In the genomic region with DNA sequence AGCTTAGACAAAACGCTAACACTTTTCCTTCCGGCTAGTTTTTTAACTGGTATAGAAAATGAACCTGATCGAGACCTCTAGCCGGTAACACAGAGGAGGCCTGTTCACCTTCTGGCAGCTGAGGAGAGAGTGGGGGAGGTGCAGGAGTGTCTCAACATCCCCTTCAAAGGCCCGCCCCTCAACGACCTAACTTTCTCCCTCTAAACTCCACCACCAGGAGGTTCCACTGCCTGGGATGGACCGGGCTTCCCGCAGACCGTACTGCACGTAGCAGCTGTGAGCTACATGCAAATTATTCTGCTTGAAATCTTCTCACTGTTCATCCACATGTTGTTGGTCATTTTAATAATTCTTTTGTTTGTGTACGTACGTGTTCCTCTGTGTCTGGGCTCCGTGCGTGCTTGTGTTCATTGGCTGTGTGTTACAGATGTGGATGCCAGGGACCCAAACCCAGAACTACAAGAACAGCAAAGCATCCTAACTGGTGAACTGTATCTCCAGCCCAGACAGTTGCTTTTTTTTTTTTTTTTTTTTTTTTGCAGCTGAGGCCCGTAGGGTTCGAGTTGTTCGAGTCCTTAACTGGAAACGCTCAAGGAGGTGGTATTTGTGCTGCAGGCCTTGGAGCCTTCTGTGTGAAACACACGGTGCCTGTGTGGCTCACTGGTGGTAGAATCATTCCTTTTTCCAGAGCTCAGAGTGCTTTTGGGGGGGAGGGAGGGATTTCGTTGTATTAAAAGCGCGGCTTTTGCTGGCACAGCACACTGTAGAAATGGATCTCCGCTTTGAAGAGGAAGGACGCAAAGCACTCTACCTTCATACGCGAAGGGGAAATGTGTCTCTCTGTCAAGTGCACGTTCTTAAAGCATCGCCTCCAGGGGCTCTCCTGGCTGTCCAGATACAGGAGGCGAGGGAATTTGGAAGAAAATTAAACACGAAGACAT, we compare ENCODE assay signal across 9 mouse cellular contexts. TPM values are rescaled to one million over a fixed set of nuclear protein-coding genes. Genes with fewer than 3 reads are reported as not detected.
DNase-seq lines count a peak whose midpoint lies in the region; ATAC-seq and TF ChIP-seq lines count a peak whose summit lies in the region.
"Had no signal": no experiment of that assay in that cellular context is flagged by ENCODE, and none has a peak within 500 bp of the region (broad histone marks: within the 10 kb centered on the region; RNA-seq: fewer than 3 reads in every experiment).

No protein-coding gene starts in this region.

- H3K9ac ChIP-seq in liver, embryonic 14.5 days (replicated peaks) = 0 out of 2 replicates have a peak overlapping the region, but pooled peaks have one; percentile 5
- peak overlapping the region; percentile 6 for H3K9ac ChIP-seq in neural tube, embryonic 11.5 days (ENCODE audit: low read length)

- no peak for TF ChIP-seq EP300 in liver, embryonic 14.5 days (IDR thresholded peaks at IDR 0.05; ENCODE audit: low read depth)

- intact Hi-C loops in left cerebral cortex, postnatal 25 days (cut with DNase I) = loop anchor here (2.0 kb wide), 1 partner anchor 157 kb away; no protein-coding TSS in a partner anchor

- peaks cover 20% of the 10 kb centered on the region for H3K27me3 ChIP-seq in hindbrain, embryonic 10.5 days (ENCODE audit: insufficient read depth, poor library complexity, severe bottlenecking)
- no peaks in the 10 kb centered on the region for H3K27me3 ChIP-seq in liver, embryonic 14.5 days (ENCODE audit: control insufficient read depth, insufficient read depth, low read length)
- no peaks in the 10 kb centered on the region for H3K27me3 ChIP-seq in neural tube, embryonic 11.5 days (ENCODE audit: control insufficient read depth, insufficient read depth, low read length)

- H3K9me3 ChIP-seq in hindbrain, embryonic 10.5 days = peaks cover 7% of the 10 kb centered on the region; the same call in 1 of the 2 replicates
- H3K9me3 ChIP-seq in liver, embryonic 14.5 days (ENCODE audit: control insufficient read depth, low read length) = no peaks in the 10 kb centered on the region
- peaks cover 2% of the 10 kb centered on the region; the same call in 1 of the 2 replicates for H3K9me3 ChIP-seq in neural tube, embryonic 11.5 days (ENCODE audit: control insufficient read depth, low read length)

- WGBS in hindbrain, embryonic 10.5 days = 3% methylated on average over 30 of the region's 30 CpGs
- 15% methylated on average over 30 of the region's 30 CpGs for WGBS in liver, embryonic 14.5 days (ENCODE audit: insufficient replicate concordance)
- 4% methylated on average over 30 of the region's 30 CpGs for WGBS in neural tube, embryonic 11.5 days

- peaks cover 4% of the 10 kb centered on the region; the same call in 1 of the 2 replicates for H3K36me3 ChIP-seq in hindbrain, embryonic 10.5 days
- no peaks in the 10 kb centered on the region for H3K36me3 ChIP-seq in liver, embryonic 14.5 days (replicated peaks; ENCODE audit: control insufficient read depth, insufficient read depth, low read depth)
- H3K36me3 ChIP-seq in neural tube, embryonic 11.5 days (ENCODE audit: control insufficient read depth, insufficient read depth, low read length) = no peaks in the 10 kb centered on the region

- peak overlapping the region; percentile 48 for H3K4me2 ChIP-seq in liver, embryonic 14.5 days (ENCODE audit: low read depth)
- H3K4me2 ChIP-seq in neural tube, embryonic 11.5 days (ENCODE audit: low read depth) = peak overlapping the region; percentile 41

- DNase-seq in layer of hippocampus, adult 11-12 months (ENCODE audit: low spot score) = peak; percentile 20
- DNase-seq in layer of hippocampus, adult 18-20 months (ENCODE audit: low spot score in 2 of 2) = no peak
- peak; percentile 34 to 42 for DNase-seq in cerebellum, postnatal 25 days
- DNase-seq in hindbrain, embryonic 10.5 days (ENCODE audit: low spot score) = peak; percentile 48
- DNase-seq in liver, embryonic 14.5 days (ENCODE audit: low read depth in 3 of 3, low spot score in 3 of 3) = no peak
- peak; percentile 45 for DNase-seq in neural tube, embryonic 11.5 days (ENCODE audit: low spot score)
- DNase-seq in urinary bladder, postnatal 10 days (ENCODE audit: low spot score) = no peak
- no peak for DNase-seq in left cerebral cortex, postnatal 25 days (ENCODE audit: low spot score in 2 of 2)

- peak; percentile 34; the same call in 1 of the 2 replicates for TF ChIP-seq CTCF in liver, embryonic 14.5 days (IDR thresholded peaks at IDR 0.05; ENCODE audit: low read depth)

- no peak for ATAC-seq in liver, embryonic 14.5 days (ENCODE audit: insufficient read depth)
- ATAC-seq in neural tube, embryonic 11.5 days (ENCODE audit: insufficient read depth, low FRiP score, low TSS enrichment) = no peak; the same call in 1 of the 2 replicates

- peak overlapping the region; percentile 80 for H3K27ac ChIP-seq in hindbrain, embryonic 10.5 days
- H3K27ac ChIP-seq in liver, embryonic 14.5 days = no peak overlapping the region
- H3K27ac ChIP-seq in neural tube, embryonic 11.5 days (ENCODE audit: low read depth, low read length) = peak overlapping the region; percentile 31; the same call in 1 of the 2 replicates

- H3K4me3 ChIP-seq in hindbrain, embryonic 10.5 days = peak overlapping the region; percentile 46
- H3K4me3 ChIP-seq in liver, embryonic 14.5 days (ENCODE audit: insufficient read depth in 1 of 2, low read depth in 2 of 2, low read length in 2 of 2) = peak overlapping the region in 1 of 2 experiments; percentile 29; a peak in 2 of 4 replicates
- peak overlapping the region; percentile 9; the same call in 1 of the 2 replicates for H3K4me3 ChIP-seq in neural tube, embryonic 11.5 days (ENCODE audit: low read depth, low read length)
- H3K4me3 ChIP-seq: myocyte had no signal

- peaks cover 39% of the 10 kb centered on the region for H3K4me1 ChIP-seq in hindbrain, embryonic 10.5 days (replicated peaks)
- H3K4me1 ChIP-seq in liver, embryonic 14.5 days (replicated peaks; ENCODE audit: control insufficient read depth in 2 of 2, insufficient read depth in 2 of 2, low read length in 1 of 2) = peaks cover 0 to 8% of the 10 kb centered on the region in 2 experiments; a peak in 2 of 4 replicates
- peaks cover 8% of the 10 kb centered on the region; the same call in 1 of the 2 replicates for H3K4me1 ChIP-seq in neural tube, embryonic 11.5 days (ENCODE audit: control insufficient read depth, insufficient read depth, low read length)

RNA-seq across cellular contexts. Expression of a gene that starts 47.8 kb away (rescaled TPM):
- total RNA-seq in layer of hippocampus, adult 18-20 months (2021) = 100 to 1,000 TPM; 112 to 113 TPM
- 11.9 and 13.7 TPM in 2 replicates for polyA plus RNA-seq in hindbrain, embryonic 10.5 days (2016; fragmentation: Nextera tagmentation; extraction: Ambion mirVana)
- 33.9 and 37.4 TPM in 2 replicates for polyA plus RNA-seq in liver, embryonic 14.5 days (2012; rRNA removed)
- polyA plus RNA-seq in liver, embryonic 14.5 days (2014; fragmentation: Nextera tagmentation; extraction: Ambion mirVana) = 19.1 and 23.2 TPM in 2 replicates
- 18.6 and 18.9 TPM in 2 replicates for polyA plus RNA-seq in neural tube, embryonic 11.5 days (2014; fragmentation: Nextera tagmentation; extraction: Ambion mirVana)
- 100 to 1,000 TPM; 117 to 123 TPM for total RNA-seq in left cerebral cortex, postnatal 25 days (2021)

Comparison
In these comparisons a context has a peak if more than half of its experiments do, and no peak if none do; other contexts are left out.
1. DNase-seq: peak in layer of hippocampus, adult 11-12 months (single experiment), cerebellum, postnatal 25 days (2 of 2), hindbrain, embryonic 10.5 days (single experiment) and neural tube, embryonic 11.5 days (single experiment); none in layer of hippocampus, adult 18-20 months (0 of 2), liver, embryonic 14.5 days (0 of 3), urinary bladder, postnatal 10 days (single experiment) and left cerebral cortex, postnatal 25 days (0 of 2).